Mouse (Mus musculus): ENCODE results near the gene Gnat2.

GRCm38 (mm10) chr3:108098316-108098715 lies 5.7 kb downstream of the Gnat2 start:
- no peak for TF ChIP-seq POLR2A (IDR thresholded peaks at IDR 0.05; ENCODE audit: insufficient read length, low read depth)
- TF ChIP-seq MAX (IDR thresholded peaks at IDR 0.05; ENCODE audit: low read depth) = no peak
- no peak for TF ChIP-seq USF1 (IDR thresholded peaks at IDR 0.05; ENCODE audit: low read depth)
- TF ChIP-seq CEBPB (IDR thresholded peaks at IDR 0.05; ENCODE audit: insufficient read depth, poor library complexity, severe bottlenecking) = no peak
- TF ChIP-seq MYOG (IDR thresholded peaks at IDR 0.05; ENCODE audit: control insufficient read depth in 1 of 3, insufficient read depth in 1 of 3, insufficient read length in 2 of 3, low read depth in 2 of 3) = no peak

All from myocyte (in vitro differentiated cells).